Mouse (Mus musculus) G1E (cell line): ENCODE data around the gene Hoxa5.

Experiments
- CTCF ChIP-seq: IDR thresholded peaks from 2 replicates; pipeline ENCODE4 v1.5.1; 2012; ENCODE audit warnings: low read depth, low read length, inconsistent platforms, mixed read lengths
- GATA1 ChIP-seq: IDR thresholded peaks from 2 replicates; pipeline ENCODE4 v1.6.1; 2012; ENCODE audit warnings: borderline replicate concordance, low read length, inconsistent platforms, mixed read lengths
- GATA2 ChIP-seq: IDR thresholded peaks from 2 replicates; pipeline ENCODE4 v1.6.1; 2012; ENCODE audit warnings: low read depth, low read length, inconsistent platforms, borderline replicate concordance
- POLR2AphosphoS5 ChIP-seq: IDR thresholded peaks from 2 replicates; pipeline ENCODE4 v1.6.1; 2012; ENCODE audit warnings: low read depth, low read length, inconsistent platforms; ENCODE audit not compliant: insufficient replicate concordance
- TAL1 ChIP-seq: conservative IDR thresholded peaks from 2 replicates; pipeline ENCODE4 v1.6.1; 2012; ENCODE audit warnings: low read depth, low read length, inconsistent platforms, mixed read lengths

DNA sequence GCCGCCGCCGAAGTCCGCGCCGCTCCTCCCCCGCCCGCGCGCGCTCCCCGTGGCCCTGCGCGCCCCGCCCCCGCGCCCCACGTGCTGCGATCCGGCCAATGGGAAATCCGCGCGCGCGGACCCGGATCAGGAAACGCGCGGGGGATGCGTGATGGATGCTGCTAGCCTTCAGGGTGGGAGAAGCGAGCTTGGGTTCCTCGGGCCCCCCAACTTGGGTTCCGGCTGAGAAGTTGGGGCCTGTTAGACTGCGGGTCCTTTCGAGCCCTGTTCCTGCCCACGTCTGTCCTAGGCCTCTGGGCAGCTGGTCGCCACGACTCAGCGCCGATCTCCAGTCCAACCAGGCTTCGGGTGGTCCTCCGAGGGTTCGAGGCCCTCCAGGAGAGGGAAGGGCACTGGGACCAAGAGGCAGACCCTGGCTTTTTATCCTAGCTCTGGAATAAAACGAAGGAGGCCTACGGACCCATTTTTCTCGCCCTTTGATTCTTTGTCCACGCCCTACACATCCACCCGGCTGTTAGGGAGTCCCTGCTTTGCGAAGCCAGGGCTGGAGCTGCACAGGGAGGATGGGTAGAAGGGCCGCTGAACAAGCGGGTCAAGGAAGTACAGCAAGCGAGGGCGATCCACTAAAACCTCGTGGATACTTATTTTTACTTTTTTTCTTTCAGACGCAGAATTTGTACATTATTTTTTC is 12.4 kb downstream of the Hoxa5 start:
- no peak for TF ChIP-seq CTCF
- no peak for TF ChIP-seq GATA1
- TF ChIP-seq GATA2, result no peak
- no peak for TF ChIP-seq TAL1
- no peak for TF ChIP-seq POLR2AphosphoS5
